Mouse (Mus musculus) bone marrow, adult 2 months (tissue): ENCODE measurements around the gene Cdc26.

ENCODE experiments used
- CTCF ChIP-seq: fragments of 200-500 bp; IDR thresholded peaks from 2 replicates; pipeline ENCODE4 v1.5.1; 2011; ENCODE audit warnings: low read length, control low read depth; ENCODE audit not compliant: control insufficient read depth, insufficient read depth
- POLR2A ChIP-seq: fragments of 200-500 bp; IDR thresholded peaks from 2 replicates; pipeline ENCODE4 v1.6.1; 2011; ENCODE audit warnings: low read depth, mild to moderate bottlenecking, control low read depth, low read length, borderline replicate concordance; ENCODE audit not compliant: control insufficient read depth

DNA sequence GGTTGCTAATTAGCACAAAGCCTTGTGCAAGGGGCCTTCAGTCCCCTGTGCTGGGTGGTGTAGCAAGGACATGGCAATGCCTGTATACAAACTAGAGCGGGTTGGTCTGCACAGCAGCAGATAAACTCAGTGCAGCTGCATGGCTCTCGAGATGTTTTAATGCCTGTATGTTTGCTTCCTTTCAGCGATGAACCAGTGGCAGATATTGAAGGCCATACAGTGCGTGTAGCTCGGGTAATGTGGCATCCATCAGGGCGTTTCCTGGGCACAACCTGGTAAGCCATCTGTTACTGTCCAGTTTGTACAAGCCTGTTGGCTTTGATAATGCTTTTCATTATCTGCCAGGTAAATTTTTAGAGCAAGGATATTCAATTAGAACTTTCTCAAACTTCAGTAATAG is 10.6 kb upstream of the Cdc26 start:
- TF ChIP-seq CTCF, result no peak
- no peak for TF ChIP-seq POLR2A
